Mouse (Mus musculus) adrenal gland, postnatal 4 days (tissue): ENCODE results near the gene Gm47841. TPM values are rescaled to one million over a fixed set of nuclear protein-coding genes. Genes with fewer than 3 reads are reported as not detected.

Experiments used
- DNase-seq, 2 experiments: peaks; one replicate each; pipeline ENCODE4 v3.0.0; 2021 to 2022; ENCODE audit warnings: low spot score in 2 of 2, mixed read lengths in 2 of 2
- long read RNA-seq, 2 experiments: library from polyadenylated mRNA; stranded (forward); transcript quantifications; one replicate each; pipeline ENCODE4 v2.0.0; 2021
- total RNA-seq, 2 experiments: library from RNA; stranded (reverse); gene quantifications; 2 replicates each; pipeline ENCODE4 v1.2.3; 2021

Gene Gm47841
- under 1 TPM; 0.67 to 0.68 TPM for total RNA-seq
- long read RNA-seq, experiment 1 = 0 reads
- long read RNA-seq, experiment 2 = 0 reads

DNA sequence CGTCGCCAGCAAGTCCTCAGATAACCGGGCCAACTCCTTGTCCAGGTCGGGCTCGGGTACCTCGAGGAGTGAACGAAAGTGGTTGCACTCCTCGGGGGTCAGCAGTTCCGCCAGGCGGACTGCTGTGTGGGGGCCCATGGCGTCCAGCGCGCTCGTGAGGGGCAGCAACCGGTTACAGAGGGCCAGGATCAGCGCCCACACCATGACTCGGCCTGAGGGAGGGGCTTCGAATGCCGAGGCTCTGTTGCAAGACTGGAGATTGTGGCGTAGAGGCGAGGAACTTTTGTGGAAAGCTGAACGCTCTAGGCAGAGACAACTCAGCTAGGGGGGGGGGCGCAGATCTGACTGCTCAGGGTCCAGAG is at the start of gene Gm47841:
Gm47841 (minus strand) TSS at position 204 of the 362 bp plus-strand sequence.
- no peak for DNase-seq

GRCm38 (mm10) chr15:101095392-101095791 is 48.2 kb upstream of the Gm47841 start:
- no peak for DNase-seq

GRCm38 (mm10) chr15:101094979-101095378 is 47.8 kb upstream of the Gm47841 start:
- DNase-seq = no peak

DNA sequence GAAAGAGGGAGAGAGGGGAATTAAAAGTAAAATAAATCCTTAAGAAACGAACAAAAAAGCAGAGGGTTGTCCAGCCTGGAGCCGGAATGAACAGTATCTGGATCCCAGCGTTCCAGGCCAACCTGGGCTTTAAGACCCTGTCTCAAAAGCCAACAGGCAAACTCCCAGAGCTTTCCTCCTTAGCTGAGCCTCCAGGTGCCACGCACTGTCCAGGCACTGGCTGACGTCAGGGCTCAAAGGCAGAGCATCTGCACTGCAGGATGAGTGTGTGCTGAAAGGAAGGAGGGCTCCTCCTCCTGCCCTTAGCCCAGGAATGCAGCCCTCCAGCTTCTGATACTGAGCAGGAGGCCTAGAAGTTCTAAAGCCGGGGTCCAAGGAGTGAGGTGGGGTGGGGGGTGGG is 46.8 kb upstream of the Gm47841 start:
- no peak for DNase-seq

DNA sequence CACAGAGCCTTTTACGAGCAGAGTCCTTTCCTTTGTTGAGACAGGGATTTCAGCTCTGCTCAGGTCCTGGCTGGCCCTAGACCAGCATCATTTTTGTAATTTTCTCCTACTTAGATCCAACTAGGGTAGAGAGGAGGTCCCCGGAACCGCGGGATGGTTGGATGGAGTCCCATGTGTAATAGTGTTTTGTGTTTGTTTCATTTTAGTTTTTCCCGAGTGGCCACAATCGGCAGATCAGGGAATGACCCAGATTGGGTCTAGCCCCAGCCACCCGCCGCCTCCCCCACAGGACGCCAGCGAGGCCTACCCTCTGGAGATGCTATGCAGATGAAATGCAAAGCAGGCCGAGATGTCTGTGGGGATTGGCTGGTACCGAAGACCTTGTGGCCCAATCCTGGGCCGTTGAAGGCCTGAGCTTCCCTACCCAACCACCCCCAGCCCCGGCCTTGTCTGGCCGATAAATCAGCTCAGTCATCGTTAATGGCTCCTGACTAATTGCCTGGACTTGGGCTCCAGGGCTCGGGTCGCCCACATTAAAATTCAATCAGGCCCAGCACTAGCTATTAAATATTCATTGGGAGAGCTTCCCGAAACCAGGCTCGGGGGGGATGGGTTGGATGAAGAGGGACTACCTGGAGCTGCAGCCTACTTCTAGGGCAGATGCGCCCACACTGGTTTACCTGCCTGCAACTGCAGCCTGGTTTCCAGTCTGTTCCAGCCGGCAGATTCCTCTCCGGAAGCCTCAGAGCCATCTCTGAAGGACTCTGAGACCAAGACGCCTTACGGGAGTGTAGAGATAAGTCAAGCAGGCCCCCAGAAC is 45.8 kb upstream of the Gm47841 start:
- DNase-seq = peak in 1 of 2 experiments; percentile 43

GRCm38 (mm10) chr15:101092121-101092828 is 45.1 kb upstream of the Gm47841 start:
- no peak for DNase-seq

- DNase-seq = no peak
Observed at GRCm38 (mm10) chr15:101091551-101091950, 44.4 kb upstream of the Gm47841 start.

- no peak for DNase-seq
Observed at GRCm38 (mm10) chr15:101088291-101088690, 41.1 kb upstream of the Gm47841 start.

- peak in 1 of 2 experiments; percentile 63 for DNase-seq
Observed at GRCm38 (mm10) chr15:101086956-101087355, 39.8 kb upstream of the Gm47841 start.

DNA sequence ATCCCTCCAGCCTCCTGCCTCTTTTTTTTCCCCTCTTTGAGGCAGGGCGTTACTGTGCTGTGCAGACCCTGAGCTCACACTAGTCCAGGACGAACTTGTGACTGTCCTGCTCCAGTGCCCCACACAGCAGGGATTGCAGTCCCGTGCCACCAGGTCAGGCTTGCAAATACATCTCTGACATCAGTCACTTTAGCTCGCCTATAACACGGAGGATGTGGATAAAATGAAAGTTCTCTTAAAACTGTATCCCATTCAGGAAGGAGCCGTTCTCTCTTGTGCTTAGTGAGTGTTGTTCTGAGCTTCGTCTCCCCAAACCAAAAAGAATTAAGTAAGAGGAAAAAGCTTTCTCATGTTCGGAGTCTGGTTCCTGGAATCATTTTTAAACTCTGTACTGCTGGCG is 39.3 kb upstream of the Gm47841 start:
- DNase-seq = no peak

DNA sequence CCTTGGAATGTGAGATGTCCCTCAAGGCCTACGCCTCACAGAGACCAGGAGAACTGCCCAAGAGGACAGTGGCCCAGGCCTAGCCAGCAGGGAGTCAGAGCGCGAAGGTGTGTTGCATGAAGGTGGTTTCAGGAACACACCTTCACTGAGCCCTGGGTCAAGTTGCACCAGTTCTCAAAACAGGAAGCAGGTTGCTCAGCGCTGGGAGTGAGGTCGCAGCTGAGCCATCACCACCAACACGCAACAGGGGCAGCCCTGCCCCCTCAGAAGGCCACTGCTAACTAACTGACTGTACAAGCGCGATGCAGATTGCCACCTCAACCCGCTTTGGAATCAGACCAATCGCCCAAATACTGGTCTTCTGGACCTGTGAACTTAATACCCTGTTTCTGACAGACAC is 37.3 kb upstream of the Gm47841 start:
- DNase-seq = no peak

GRCm38 (mm10) chr15:101082236-101082635 is 35.0 kb upstream of the Gm47841 start:
- DNase-seq = no peak

DNA sequence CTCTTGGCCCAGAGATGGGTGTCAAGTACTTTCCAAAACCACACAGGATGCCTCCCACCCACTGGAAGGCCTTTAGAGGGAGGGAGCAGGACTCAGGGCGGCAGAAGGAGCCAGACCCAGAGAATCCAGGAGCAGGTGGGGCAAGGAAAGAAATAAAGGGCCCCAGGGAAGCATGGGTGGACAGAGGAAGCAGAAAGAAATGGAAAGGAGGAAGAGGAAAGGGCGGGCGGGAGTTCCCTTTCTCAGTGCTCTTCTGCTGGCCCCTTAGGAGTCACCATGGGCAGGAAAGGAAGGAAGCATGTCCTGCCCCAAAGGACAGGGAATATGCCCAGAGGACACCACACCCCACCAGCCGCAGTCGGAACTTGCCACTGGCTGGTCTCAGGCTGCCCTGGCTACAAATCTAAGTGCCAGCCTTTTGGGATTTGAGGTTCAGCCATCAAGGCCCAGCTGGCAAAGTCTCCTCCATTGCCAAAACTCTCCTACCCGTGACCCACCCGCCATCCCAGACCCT is 33.9 kb upstream of the Gm47841 start:
- no peak for DNase-seq

DNA sequence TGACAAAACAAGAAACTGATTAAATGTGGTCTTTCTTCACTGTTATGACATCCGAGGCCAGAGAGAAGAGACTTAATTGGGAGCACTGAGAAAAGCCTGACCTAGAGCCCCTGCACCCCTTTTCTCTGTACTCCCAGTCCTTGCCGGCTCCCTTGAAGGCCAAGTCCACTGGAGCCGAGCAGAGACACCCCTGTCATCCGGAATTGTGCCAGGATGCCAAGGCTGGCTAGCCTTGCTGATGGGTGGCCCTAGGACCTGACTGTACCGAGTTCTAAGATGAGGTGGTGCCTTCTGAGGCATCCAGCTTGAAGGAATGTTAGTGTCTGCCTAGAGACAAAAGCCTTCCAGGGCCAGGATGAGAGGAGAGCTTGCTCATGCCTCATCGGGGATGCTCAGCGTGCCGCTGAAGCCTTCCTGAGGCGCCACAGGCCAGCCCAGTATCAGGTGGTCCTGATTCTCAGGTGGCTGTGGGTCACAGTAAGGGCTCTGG is 32.9 kb upstream of the Gm47841 start:
- DNase-seq = no peak

DNA sequence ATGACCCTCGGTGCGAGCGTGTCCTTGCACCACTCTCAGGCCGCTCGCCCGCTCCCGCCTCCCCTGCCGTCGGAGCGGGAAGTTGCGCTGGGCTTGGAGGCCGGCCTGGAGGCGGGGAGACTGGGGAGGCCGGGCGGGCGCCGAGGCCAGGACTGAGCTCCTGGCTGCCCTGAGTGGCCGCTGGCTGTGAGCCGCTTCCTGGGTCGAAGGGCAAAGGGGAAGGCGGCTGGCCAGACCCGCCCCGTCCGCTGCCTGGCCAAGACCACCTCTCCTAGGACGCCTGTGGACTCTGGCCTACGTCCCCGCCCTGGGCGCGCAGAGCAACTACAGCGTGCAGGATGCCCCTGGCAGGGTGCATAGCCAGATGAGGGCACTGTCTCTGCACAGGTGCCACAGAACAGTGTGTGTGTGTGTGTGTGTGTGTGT is 31.5 kb upstream of the Gm47841 start:
- DNase-seq = peak; percentile 77 to 82

GRCm38 (mm10) chr15:101077813-101078730 is 30.9 kb upstream of the Gm47841 start, which contains the start of gene Fignl2:
Fignl2 (minus strand) TSS chr15:101078567.
- DNase-seq = peak in 1 of 2 experiments; percentile 28

GRCm38 (mm10) chr15:101077001-101077812 is 30.0 kb upstream of the Gm47841 start:
- DNase-seq = no peak

GRCm38 (mm10) chr15:101076071-101077000 is 29.1 kb upstream of the Gm47841 start:
- DNase-seq = no peak

GRCm38 (mm10) chr15:101075656-101076055 is 28.5 kb upstream of the Gm47841 start:
- no peak for DNase-seq
